Mouse (Mus musculus): ENCODE measurements around the gene Trib2.

The Trib2 gene

GRCm38 (mm10) chr12:15816740-15817178, at the start of gene Trib2:
Trib2 (minus strand) TSS chr12:15816922.
- peak; percentile 67; the same call in 1 of the 2 replicates for ATAC-seq (ENCODE audit: insufficient number of reproducible peaks, low FRiP score, low TSS enrichment)

GRCm38 (mm10) chr12:15858005-15858404, 41.3 kb upstream of the Trib2 start:
- no peak for ATAC-seq (ENCODE audit: insufficient number of reproducible peaks, low FRiP score, low TSS enrichment)

- ATAC-seq (ENCODE audit: insufficient number of reproducible peaks, low FRiP score, low TSS enrichment), result no peak
Measured at GRCm38 (mm10) chr12:15855891-15856290, 39.2 kb upstream of the Trib2 start.

GRCm38 (mm10) chr12:15852781-15853180, 36.1 kb upstream of the Trib2 start:
- no peak for ATAC-seq (ENCODE audit: insufficient number of reproducible peaks, low FRiP score, low TSS enrichment)

GRCm38 (mm10) chr12:15852031-15852430, 35.3 kb upstream of the Trib2 start:
- ATAC-seq (ENCODE audit: insufficient number of reproducible peaks, low FRiP score, low TSS enrichment), result no peak

GRCm38 (mm10) chr12:15850441-15850895, 33.7 kb upstream of the Trib2 start:
- no peak for ATAC-seq (ENCODE audit: insufficient number of reproducible peaks, low FRiP score, low TSS enrichment)

- ATAC-seq (ENCODE audit: insufficient number of reproducible peaks, low FRiP score, low TSS enrichment), result peak; percentile 89
Measured at GRCm38 (mm10) chr12:15849861-15850294, 33.2 kb upstream of the Trib2 start.

- no peak for ATAC-seq (ENCODE audit: insufficient number of reproducible peaks, low FRiP score, low TSS enrichment)
Measured at GRCm38 (mm10) chr12:15848391-15848790, 31.7 kb upstream of the Trib2 start.

GRCm38 (mm10) chr12:15844701-15845100, 28.0 kb upstream of the Trib2 start:
- ATAC-seq (ENCODE audit: insufficient number of reproducible peaks, low FRiP score, low TSS enrichment), result no peak

- ATAC-seq (ENCODE audit: insufficient number of reproducible peaks, low FRiP score, low TSS enrichment), result no peak
Measured at GRCm38 (mm10) chr12:15840864-15841557, 24.3 kb upstream of the Trib2 start.

- ATAC-seq (ENCODE audit: insufficient number of reproducible peaks, low FRiP score, low TSS enrichment), result no peak
Measured at GRCm38 (mm10) chr12:15838201-15838600, 21.5 kb upstream of the Trib2 start.

- ATAC-seq (ENCODE audit: insufficient number of reproducible peaks, low FRiP score, low TSS enrichment), result no peak
Measured at GRCm38 (mm10) chr12:15837566-15837965, 20.8 kb upstream of the Trib2 start.

- ATAC-seq (ENCODE audit: insufficient number of reproducible peaks, low FRiP score, low TSS enrichment), result no peak
Measured at GRCm38 (mm10) chr12:15832674-15833052, 15.9 kb upstream of the Trib2 start.

- no peak for ATAC-seq (ENCODE audit: insufficient number of reproducible peaks, low FRiP score, low TSS enrichment)
Measured at GRCm38 (mm10) chr12:15831941-15832673, 15.4 kb upstream of the Trib2 start.

- no peak for ATAC-seq (ENCODE audit: insufficient number of reproducible peaks, low FRiP score, low TSS enrichment)
Measured at GRCm38 (mm10) chr12:15830750-15831149, 14.0 kb upstream of the Trib2 start.

GRCm38 (mm10) chr12:15828815-15829398, 12.2 kb upstream of the Trib2 start:
- ATAC-seq (ENCODE audit: insufficient number of reproducible peaks, low FRiP score, low TSS enrichment), result no peak

- ATAC-seq (ENCODE audit: insufficient number of reproducible peaks, low FRiP score, low TSS enrichment), result no peak
Measured at GRCm38 (mm10) chr12:15821019-15821418, 4.3 kb upstream of the Trib2 start.

- ATAC-seq (ENCODE audit: insufficient number of reproducible peaks, low FRiP score, low TSS enrichment), result no peak
Measured at GRCm38 (mm10) chr12:15817365-15817764, 643 bp upstream of the Trib2 start.

- ATAC-seq (ENCODE audit: insufficient number of reproducible peaks, low FRiP score, low TSS enrichment), result no peak
Measured at GRCm38 (mm10) chr12:15816254-15816605, 492 bp downstream of the Trib2 start.

GRCm38 (mm10) chr12:15815576-15816253, 1.0 kb downstream of the Trib2 start:
- ATAC-seq (ENCODE audit: insufficient number of reproducible peaks, low FRiP score, low TSS enrichment), result no peak

GRCm38 (mm10) chr12:15815170-15815575, 1.5 kb downstream of the Trib2 start:
- ATAC-seq (ENCODE audit: insufficient number of reproducible peaks, low FRiP score, low TSS enrichment), result no peak
